Mouse (Mus musculus) MEL (cell line): Measurements from ENCODE around the gene Ppp1r3g. TPM values are rescaled to one million over a fixed set of nuclear protein-coding genes. Genes with fewer than 3 reads are reported as not detected.

Experiments
- DNase-seq: peaks from one replicate; pipeline ENCODE4 v3.0.0; 2011; ENCODE audit warnings: low read depth, low spot score
- H3K27ac ChIP-seq: 2 replicates; pipeline ENCODE4 v1.5.1; 2012; ENCODE audit warnings: low read depth, mild to moderate bottlenecking, control low read depth, low read length, moderate library complexity; ENCODE audit not compliant: control insufficient read depth
- H3K27me3 ChIP-seq, 2 experiments: fragments of 150-350 bp in 1 of 2; sonication (generic) in 1 of 2; 2 replicates each; pipeline ENCODE4 v1.6.1; 2012; ENCODE audit warnings: low read length in 2 of 2, mild to moderate bottlenecking in 2 of 2, improper control_type of control experiment in 1 of 2, moderate library complexity in 1 of 2; ENCODE audit not compliant: insufficient read depth in 2 of 2, control insufficient read depth in 1 of 2
- H3K36me3 ChIP-seq, 2 experiments: 2 replicates each; pipeline ENCODE4 v1.6.1; 2012 to 2014; ENCODE audit warnings: low read length in 2 of 2, improper control_type of control experiment in 1 of 2, inconsistent platforms in 1 of 2, mild to moderate bottlenecking in 1 of 2; ENCODE audit not compliant: insufficient read depth in 2 of 2, control insufficient read depth in 1 of 2
- H3K4me1 ChIP-seq, 2 experiments: fragments of 150-350 bp in 1 of 2; sonication (generic) in 1 of 2; 2 replicates each; pipeline ENCODE4 v1.6.1; 2012; ENCODE audit warnings: low read length in 2 of 2, improper control_type of control experiment in 1 of 2, mild to moderate bottlenecking in 1 of 2; ENCODE audit not compliant: insufficient read depth in 2 of 2, control insufficient read depth in 1 of 2
- H3K4me3 ChIP-seq, 2 experiments: fragments of 150-350 bp in 1 of 2; sonication (generic) in 1 of 2; 2 replicates each; pipeline ENCODE4 v1.5.1; 2012; ENCODE audit warnings: low read depth in 2 of 2, low read length in 2 of 2, mild to moderate bottlenecking in 2 of 2, moderate library complexity in 2 of 2, control low read depth in 1 of 2, improper control_type of control experiment in 1 of 2; ENCODE audit not compliant: control insufficient read depth in 1 of 2, insufficient read depth in 1 of 2
- H3K79me2 ChIP-seq: 2 replicates; pipeline ENCODE4 v1.6.1; 2012; ENCODE audit warnings: mild to moderate bottlenecking, low read length, moderate library complexity; ENCODE audit not compliant: control insufficient read depth, poor library complexity, insufficient read depth
- H3K9ac ChIP-seq: 2 replicates; pipeline ENCODE4 v1.6.1; 2012; ENCODE audit warnings: low read depth, mild to moderate bottlenecking, control low read depth, low read length, moderate library complexity; ENCODE audit not compliant: control insufficient read depth, poor library complexity, severe bottlenecking
- H3K9me3 ChIP-seq: fragments of 150-350 bp; sonication (generic); replicated peaks from 2 replicates; pipeline ENCODE4 v1.6.1; 2012; ENCODE audit warnings: mild to moderate bottlenecking, low read length, improper control_type of control experiment, moderate library complexity; ENCODE audit not compliant: insufficient read depth
- BHLHE40 ChIP-seq: IDR thresholded peaks from 2 replicates; pipeline ENCODE4 v1.6.1; 2012; ENCODE audit warnings: low read depth, mild to moderate bottlenecking, inconsistent platforms, low read length, improper control_type of control experiment, borderline replicate concordance
- CTCF ChIP-seq, 3 experiments: IDR thresholded peaks in 2 of 3; conservative IDR thresholded peaks in 1 of 3; 2 replicates each; pipeline ENCODE4 v1.5.1; 2011 to 2012; ENCODE audit warnings: low read length in 3 of 3, low read depth in 2 of 3, mild to moderate bottlenecking in 2 of 3, improper control_type of control experiment in 1 of 3, inconsistent platforms in 1 of 3, mixed read lengths in 1 of 3, moderate library complexity in 1 of 3; ENCODE audit not compliant: control insufficient read depth in 1 of 3, insufficient read depth in 1 of 3, poor library complexity in 1 of 3, severe bottlenecking in 1 of 3
- EP300 ChIP-seq, 2 experiments: IDR thresholded peaks; 2 replicates each; pipeline ENCODE4 v1.6.1; 2011; ENCODE audit warnings: improper control_type of control experiment in 2 of 2, low read length in 2 of 2, low read depth in 1 of 2, mild to moderate bottlenecking in 1 of 2
- ETS1 ChIP-seq: IDR thresholded peaks from 2 replicates; pipeline ENCODE4 v1.6.1; 2012; ENCODE audit warnings: low read depth, mild to moderate bottlenecking, inconsistent platforms, low read length, improper control_type of control experiment, moderate library complexity
- GATA1 ChIP-seq: IDR thresholded peaks from 2 replicates; pipeline ENCODE4 v1.6.1; 2011; ENCODE audit warnings: low read depth, low read length, improper control_type of control experiment
- HCFC1 ChIP-seq: IDR thresholded peaks from 2 replicates; pipeline ENCODE4 v1.6.1; 2012; ENCODE audit warnings: low read depth, mild to moderate bottlenecking, inconsistent platforms, low read length, improper control_type of control experiment, moderate library complexity
- JUND ChIP-seq: IDR thresholded peaks from 2 replicates; pipeline ENCODE4 v1.6.1; 2011; ENCODE audit warnings: low read depth, mild to moderate bottlenecking, improper control_type of control experiment, low read length
- MAFK ChIP-seq: IDR thresholded peaks from 2 replicates; pipeline ENCODE4 v1.6.1; 2011; ENCODE audit warnings: low read depth, mild to moderate bottlenecking, low read length, improper control_type of control experiment, borderline replicate concordance
- MAX ChIP-seq: IDR thresholded peaks from 2 replicates; pipeline ENCODE4 v1.6.1; 2011; ENCODE audit warnings: low read length, improper control_type of control experiment
- MEF2A ChIP-seq: IDR thresholded peaks from 2 replicates; pipeline ENCODE4 v1.6.1; 2014; ENCODE audit warnings: low read depth, mild to moderate bottlenecking, inconsistent platforms, low read length, improper control_type of control experiment; ENCODE audit not compliant: poor library complexity, insufficient replicate concordance, severe bottlenecking; ENCODE audit errors: extremely low read depth
- MYB ChIP-seq: IDR thresholded peaks from 2 replicates; pipeline ENCODE4 v1.6.1; 2011; ENCODE audit warnings: mild to moderate bottlenecking, low read depth, low read length, improper control_type of control experiment
- POLR2AphosphoS2 ChIP-seq: IDR thresholded peaks from 2 replicates; pipeline ENCODE4 v1.6.1; 2011; ENCODE audit warnings: low read length, improper control_type of control experiment
- RAD21 ChIP-seq: IDR thresholded peaks from 2 replicates; pipeline ENCODE4 v1.6.1; 2011; ENCODE audit warnings: mild to moderate bottlenecking, low read depth, low read length, improper control_type of control experiment
- TAL1 ChIP-seq: IDR thresholded peaks from 2 replicates; pipeline ENCODE4 v1.6.1; 2012; ENCODE audit warnings: mild to moderate bottlenecking, inconsistent platforms, low read length, moderate library complexity, mixed read lengths
- TCF12 ChIP-seq: IDR thresholded peaks from 2 replicates; pipeline ENCODE4 v1.6.1; 2014; ENCODE audit warnings: low read depth, mild to moderate bottlenecking, inconsistent platforms, low read length, improper control_type of control experiment, moderate library complexity
- USF2 ChIP-seq, 2 experiments: IDR thresholded peaks; 2 replicates each; pipeline ENCODE4 v1.6.1; 2011 to 2012; ENCODE audit warnings: improper control_type of control experiment in 2 of 2, low read length in 2 of 2, borderline replicate concordance in 1 of 2, inconsistent platforms in 1 of 2, low read depth in 1 of 2, mild to moderate bottlenecking in 1 of 2; ENCODE audit not compliant: insufficient read depth in 1 of 2
- ZC3H11A ChIP-seq: IDR thresholded peaks from 2 replicates; pipeline ENCODE4 v1.6.1; 2012; ENCODE audit warnings: low read depth, mild to moderate bottlenecking, inconsistent platforms, low read length, improper control_type of control experiment
- ZKSCAN1 ChIP-seq: IDR thresholded peaks from 2 replicates; pipeline ENCODE4 v1.6.1; 2012; ENCODE audit warnings: low read depth, mild to moderate bottlenecking, inconsistent platforms, low read length, improper control_type of control experiment, moderate library complexity
- ZMIZ1 ChIP-seq: IDR thresholded peaks from 2 replicates; pipeline ENCODE4 v1.6.1; 2012; ENCODE audit warnings: low read depth, mild to moderate bottlenecking, inconsistent platforms, low read length, improper control_type of control experiment, moderate library complexity
- polyA plus RNA-seq, 2 experiments: library from polyadenylated mRNA; stranded (reverse) in 1 of 2; unstranded in 1 of 2; fragments of >175 nt in 1 of 2; fragments of >200 nt in 1 of 2; gene quantifications; 2 replicates each; pipeline versions ENCODE4 v1.2.1 to v1.2.4; 2012; ENCODE audit warnings: low replicate concordance in 2 of 2, low read depth in 1 of 2; ENCODE audit not compliant: insufficient read length in 2 of 2, insufficient read depth in 1 of 2, missing spikeins in 1 of 2
- total RNA-seq: library from RNA; depleted of rRNA; stranded (reverse); fragments of 300-350 nt; gene quantifications from 2 replicates; pipeline ENCODE4 v1.2.3, GENCODE M21; 2012

The Ppp1r3g gene
- total and polyA plus RNA-seq, 3 experiments, result not detected

GRCm38 (mm10) chr13:35949814-35950455, 8.7 kb upstream of the Ppp1r3g start:
- Histone ChIP-seq H3K79me2 (no peaks in the 10 kb centered on the region), H3K36me3 (no peaks in the 10 kb centered on the region; a peak in 1 of 4 replicates), H3K4me3 (no peak overlapping the region), H3K4me1 (no peaks in the 10 kb centered on the region), H3K9ac (no peak overlapping the region), H3K27ac (no peak overlapping the region), H3K9me3 (no peaks in the 10 kb centered on the region), H3K27me3 (no peaks in the 10 kb centered on the region)
- TF ChIP-seq MAX (no peak), TAL1 (no peak), BHLHE40 (no peak), ZKSCAN1 (no peak)
- no peak for DNase-seq

- H3K4me1 ChIP-seq, result no peaks in the 10 kb centered on the region
- H3K27ac ChIP-seq, result no peak overlapping the region
- no peaks in the 10 kb centered on the region for H3K27me3 ChIP-seq
- TF ChIP-seq USF2 (IDR thresholded peaks at IDR 0.05; ENCODE audit: borderline replicate concordance in 1 of 2, insufficient read depth in 1 of 2, low read depth in 1 of 2, low read length in 2 of 2) (no peak), ETS1 (no peak), ZKSCAN1 (no peak), RAD21 (no peak), TAL1 (no peak), ZC3H11A (no peak), POLR2AphosphoS2 (no peak), CTCF (IDR thresholded peaks at IDR 0.05 in 2 of 3, conservative IDR thresholded peaks at IDR 0.05 in 1 of 3; ENCODE audit: control insufficient read depth in 1 of 3, insufficient read depth in 1 of 3, low read depth in 2 of 3, low read length in 3 of 3, poor library complexity in 1 of 3, severe bottlenecking in 1 of 3) (no peak), TCF12 (no peak), GATA1 (no peak), MAFK (no peak), HCFC1 (no peak)
- H3K9me3 ChIP-seq, result no peaks in the 10 kb centered on the region
- no peaks in the 10 kb centered on the region for H3K36me3 ChIP-seq
- H3K4me3 ChIP-seq, result no peak overlapping the region
- H3K79me2 ChIP-seq, result no peaks in the 10 kb centered on the region
- no peak overlapping the region for H3K9ac ChIP-seq
- DNase-seq, result no peak
Measured at GRCm38 (mm10) chr13:35959391-35960067, 890 bp downstream of the Ppp1r3g start.

- DNase-seq, result no peak
- no peak overlapping the region for H3K9ac ChIP-seq
- no peaks in the 10 kb centered on the region for H3K4me1 ChIP-seq
- no peak for TF ChIP-seq TAL1
- no peak for TF ChIP-seq JUND
- TF ChIP-seq ZKSCAN1, result no peak
- no peak for TF ChIP-seq HCFC1
- no peak for TF ChIP-seq POLR2AphosphoS2
- no peak for TF ChIP-seq MEF2A
- no peak for TF ChIP-seq MYB
- no peak for TF ChIP-seq MAX
- TF ChIP-seq ZMIZ1, result no peak
- TF ChIP-seq ZC3H11A, result no peak
- no peak for TF ChIP-seq EP300 (IDR thresholded peaks at IDR 0.05; ENCODE audit: low read depth in 1 of 2, low read length in 2 of 2)
- TF ChIP-seq BHLHE40, result no peak
- H3K79me2 ChIP-seq, result no peaks in the 10 kb centered on the region
- no peaks in the 10 kb centered on the region for H3K36me3 ChIP-seq
- no peaks in the 10 kb centered on the region for H3K9me3 ChIP-seq
- no peak overlapping the region for H3K4me3 ChIP-seq
- H3K27ac ChIP-seq, result no peak overlapping the region
- H3K27me3 ChIP-seq, result no peaks in the 10 kb centered on the region
Measured at GRCm38 (mm10) chr13:35963583-35963982, 4.9 kb downstream of the Ppp1r3g start.
